Mouse (Mus musculus): Measurements from ENCODE around the gene Disp1. TPM values are rescaled to one million over a fixed set of nuclear protein-coding genes. Genes with fewer than 3 reads are reported as not detected.

The Disp1 gene
- polyA plus RNA-seq, 1 experiment: 2.4 TPM

DNA sequence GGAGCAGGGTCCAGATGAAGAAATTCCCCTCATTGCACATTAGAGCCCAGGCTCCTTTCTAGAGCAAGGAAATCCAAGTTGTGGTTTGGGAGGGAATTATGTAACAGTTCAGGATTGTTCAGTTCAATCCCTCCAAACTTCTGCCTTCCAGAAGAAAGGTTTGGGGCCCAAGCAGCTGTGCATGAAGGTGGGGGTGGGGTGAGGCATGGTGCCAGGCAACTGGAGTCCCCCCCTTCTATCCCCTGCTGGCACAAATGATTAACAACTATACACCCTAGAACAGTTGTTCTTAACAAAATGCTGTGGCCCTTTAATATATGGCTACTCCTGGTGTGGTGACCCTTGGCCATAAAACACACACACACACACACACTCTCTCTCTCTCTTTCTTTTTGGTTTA lies 140.2 kb downstream of the Disp1 start:
- Histone ChIP-seq H3K4me3 (replicated peaks) (no peak overlapping the region), H3K4me1 (peaks cover 23% of the 10 kb centered on the region), H3K27me3 (replicated peaks) (no peaks in the 10 kb centered on the region), H3K36me3 (replicated peaks; ENCODE audit: low read length) (peaks cover 4% of the 10 kb centered on the region), H3K9me3 (peaks cover 8% of the 10 kb centered on the region; the same call in 1 of the 2 replicates)
- TF ChIP-seq FLI1 (IDR thresholded peaks at IDR 0.05; ENCODE audit: low read length) (no peak), GATA1 (IDR thresholded peaks at IDR 0.05; ENCODE audit: borderline replicate concordance, low read length) (no peak)

DNA sequence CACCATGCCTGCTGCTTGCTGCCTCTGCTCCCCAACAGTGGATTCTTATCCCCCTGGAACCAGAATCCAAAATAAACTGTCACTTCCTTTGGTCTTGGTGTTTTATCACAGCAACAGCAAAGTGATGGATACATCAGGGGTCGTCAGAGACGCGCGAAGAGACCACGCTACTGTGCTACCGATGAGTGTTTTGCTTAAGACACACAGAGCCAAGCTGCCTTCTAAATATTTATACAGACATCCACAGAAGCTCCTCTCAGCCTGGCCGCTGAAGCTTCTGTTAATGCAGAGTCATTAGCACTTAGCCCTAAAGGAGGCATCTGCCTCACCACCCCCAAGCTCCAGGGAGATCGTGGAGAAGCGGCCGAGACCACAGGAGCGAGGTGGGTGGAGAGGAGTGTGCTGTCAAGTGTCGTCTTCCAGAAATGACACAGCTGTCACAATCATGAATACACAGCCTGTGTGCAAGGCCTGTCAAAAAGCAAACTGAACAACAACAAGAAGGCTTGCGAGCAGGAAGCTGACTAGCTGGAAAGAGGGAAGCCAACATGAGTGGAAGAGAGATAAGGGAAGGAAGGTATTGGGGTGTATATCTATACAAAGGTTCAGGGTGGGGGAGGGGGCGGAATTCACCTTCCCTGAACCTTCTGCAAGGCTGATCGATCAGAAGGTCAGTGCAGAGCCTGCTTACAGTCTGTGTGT lies 146.1 kb downstream of the Disp1 start:
- Histone ChIP-seq H3K4me3 (replicated peaks) (peak overlapping the region; percentile 80), H3K27me3 (replicated peaks) (no peaks in the 10 kb centered on the region), H3K36me3 (replicated peaks; ENCODE audit: low read length) (no peaks in the 10 kb centered on the region), H3K4me1 (peaks cover 51% of the 10 kb centered on the region), H3K9me3 (peaks cover 8% of the 10 kb centered on the region; the same call in 1 of the 2 replicates)
- TF ChIP-seq GATA1 (IDR thresholded peaks at IDR 0.05; ENCODE audit: borderline replicate concordance, low read length): no peak
- no peak for TF ChIP-seq FLI1 (IDR thresholded peaks at IDR 0.05; ENCODE audit: low read length)

DNA sequence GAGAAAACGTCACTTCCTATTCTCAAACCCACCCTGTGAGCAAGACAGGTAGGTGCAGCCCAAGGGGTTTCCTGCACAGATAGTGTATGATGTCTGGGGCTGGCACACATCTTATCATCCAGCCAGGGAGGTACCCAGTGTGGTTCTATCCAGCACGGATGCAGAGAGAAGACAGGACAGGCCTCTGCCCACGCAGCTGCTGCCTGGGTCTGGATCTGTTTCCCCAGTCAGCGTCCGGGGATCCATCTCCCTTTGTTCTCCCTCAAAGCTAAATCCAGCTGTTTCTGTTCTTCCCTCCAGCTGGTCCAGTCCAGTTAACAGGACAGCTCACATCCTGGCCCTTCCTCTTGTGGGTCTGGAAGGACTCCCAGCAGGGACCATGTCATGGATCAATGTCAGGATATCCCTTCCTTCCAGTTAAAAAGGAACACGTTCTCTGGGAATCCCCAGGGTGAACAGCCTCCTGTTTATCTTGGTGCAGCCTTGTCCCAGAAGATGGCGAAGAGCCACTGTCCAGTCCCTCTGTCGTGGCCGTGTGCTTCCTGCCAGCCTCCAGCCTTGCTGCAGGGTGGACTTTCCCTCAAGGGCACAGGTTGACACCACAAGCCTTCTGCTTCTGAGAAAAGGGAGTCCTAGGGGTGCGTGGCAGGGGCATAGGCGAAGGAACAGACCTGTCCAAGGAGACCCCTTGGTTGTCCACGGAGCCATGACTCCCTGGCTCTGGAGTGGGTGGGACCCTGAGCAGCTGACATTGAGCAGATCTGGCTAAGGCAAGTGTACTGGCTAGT lies 148.9 kb downstream of the Disp1 start:
- TF ChIP-seq FLI1 (IDR thresholded peaks at IDR 0.05; ENCODE audit: low read length) (no peak), GATA1 (IDR thresholded peaks at IDR 0.05; ENCODE audit: borderline replicate concordance, low read length) (no peak)
- Histone ChIP-seq H3K36me3 (replicated peaks; ENCODE audit: low read length) (no peaks in the 10 kb centered on the region), H3K4me3 (replicated peaks) (peak overlapping the region; percentile 43), H3K9me3 (no peaks in the 10 kb centered on the region), H3K27me3 (replicated peaks) (peaks cover 5% of the 10 kb centered on the region), H3K4me1 (peaks cover 78% of the 10 kb centered on the region)

DNA sequence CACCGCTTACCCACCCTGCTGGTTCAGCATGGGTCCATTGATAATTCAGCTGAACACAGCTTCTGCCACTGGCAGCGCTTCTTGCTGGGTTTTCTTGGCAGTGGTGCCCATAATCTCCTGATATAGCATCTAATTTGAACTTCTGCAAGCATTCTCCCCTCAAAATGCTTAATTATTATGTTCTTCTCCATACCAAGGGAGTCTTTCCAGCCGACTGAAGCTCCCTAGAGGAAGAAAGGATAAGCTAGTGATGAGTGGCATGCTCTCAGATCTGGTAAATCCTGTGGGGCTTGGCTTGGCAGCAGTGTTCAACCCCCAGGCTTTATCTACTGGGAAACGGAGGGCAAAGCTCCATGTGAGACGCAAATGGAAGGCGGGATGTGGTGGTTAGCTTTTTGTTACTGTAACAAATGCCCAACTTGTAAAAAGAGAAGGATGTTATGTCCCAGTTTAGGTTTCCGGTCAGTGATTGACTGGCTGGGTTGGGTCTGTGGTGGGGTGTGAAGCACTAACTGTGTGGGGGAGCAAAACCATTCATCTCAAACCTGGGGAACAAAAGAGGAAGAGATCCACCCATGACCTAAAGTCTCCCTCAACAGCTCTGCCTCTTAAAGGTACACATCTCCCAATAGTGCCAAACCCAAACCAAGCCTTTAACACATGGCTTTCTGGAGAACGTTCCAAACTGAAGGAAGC lies 151.2 kb downstream of the Disp1 start:
- no peak overlapping the region for H3K4me3 ChIP-seq (replicated peaks)
- no peaks in the 10 kb centered on the region for H3K36me3 ChIP-seq (replicated peaks; ENCODE audit: low read length)
- TF ChIP-seq GATA1 (IDR thresholded peaks at IDR 0.05; ENCODE audit: borderline replicate concordance, low read length): no peak
- H3K4me1 ChIP-seq: peaks cover 68% of the 10 kb centered on the region
- no peaks in the 10 kb centered on the region for H3K9me3 ChIP-seq
- peaks cover 13% of the 10 kb centered on the region for H3K27me3 ChIP-seq (replicated peaks)

DNA sequence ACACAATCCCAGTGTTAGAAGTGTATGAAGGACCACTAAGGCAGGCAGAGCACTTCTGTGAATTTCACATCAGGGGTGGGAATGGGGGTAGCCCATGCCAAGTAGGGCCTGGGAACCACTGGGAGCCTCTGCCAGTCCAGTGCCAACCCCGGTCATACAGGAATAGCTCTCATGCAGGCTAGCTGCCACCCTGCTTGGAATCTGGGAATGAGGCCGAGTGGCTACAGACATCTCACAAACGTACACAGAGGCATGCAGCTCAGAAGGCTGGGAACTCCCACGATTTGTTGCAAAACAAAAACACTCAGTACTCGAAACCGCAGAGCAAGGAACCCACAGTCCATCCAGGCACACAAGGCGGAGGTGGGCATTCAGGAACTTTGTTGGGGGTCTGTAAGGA lies 153.5 kb downstream of the Disp1 start:
- Histone ChIP-seq H3K4me3 (replicated peaks) (no peak overlapping the region), H3K27me3 (replicated peaks) (peaks cover 21% of the 10 kb centered on the region), H3K4me1 (peaks cover 62% of the 10 kb centered on the region), H3K9me3 (no peaks in the 10 kb centered on the region), H3K36me3 (replicated peaks; ENCODE audit: low read length) (no peaks in the 10 kb centered on the region)
- TF ChIP-seq GATA1 (IDR thresholded peaks at IDR 0.05; ENCODE audit: borderline replicate concordance, low read length) (no peak), FLI1 (IDR thresholded peaks at IDR 0.05; ENCODE audit: low read length) (no peak)

DNA sequence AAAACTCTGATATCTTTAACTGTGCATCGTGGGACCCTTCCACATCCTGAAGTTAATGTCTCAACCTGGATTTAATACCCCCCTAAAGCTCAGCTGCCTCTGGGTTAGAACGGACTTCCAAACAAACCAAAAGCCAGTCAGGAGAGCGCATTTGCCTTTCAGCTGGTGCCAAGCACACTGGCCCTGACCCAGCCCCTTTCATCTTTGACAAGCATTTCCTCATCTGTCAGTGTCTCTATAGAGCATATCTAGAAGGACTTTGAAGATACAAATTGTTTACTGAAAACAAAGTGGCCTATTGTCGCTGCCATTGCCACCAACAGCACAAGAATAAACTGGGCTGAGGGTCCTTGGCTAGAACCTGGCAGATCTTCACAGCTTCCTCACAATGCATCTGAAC lies 154.3 kb downstream of the Disp1 start:
- no peaks in the 10 kb centered on the region for H3K36me3 ChIP-seq (replicated peaks; ENCODE audit: low read length)
- H3K9me3 ChIP-seq: no peaks in the 10 kb centered on the region
- no peak overlapping the region for H3K4me3 ChIP-seq (replicated peaks)
- H3K27me3 ChIP-seq (replicated peaks): peaks cover 27% of the 10 kb centered on the region
- TF ChIP-seq FLI1 (IDR thresholded peaks at IDR 0.05; ENCODE audit: low read length): no peak
- no peak for TF ChIP-seq GATA1 (IDR thresholded peaks at IDR 0.05; ENCODE audit: borderline replicate concordance, low read length)
- peaks cover 54% of the 10 kb centered on the region for H3K4me1 ChIP-seq

DNA sequence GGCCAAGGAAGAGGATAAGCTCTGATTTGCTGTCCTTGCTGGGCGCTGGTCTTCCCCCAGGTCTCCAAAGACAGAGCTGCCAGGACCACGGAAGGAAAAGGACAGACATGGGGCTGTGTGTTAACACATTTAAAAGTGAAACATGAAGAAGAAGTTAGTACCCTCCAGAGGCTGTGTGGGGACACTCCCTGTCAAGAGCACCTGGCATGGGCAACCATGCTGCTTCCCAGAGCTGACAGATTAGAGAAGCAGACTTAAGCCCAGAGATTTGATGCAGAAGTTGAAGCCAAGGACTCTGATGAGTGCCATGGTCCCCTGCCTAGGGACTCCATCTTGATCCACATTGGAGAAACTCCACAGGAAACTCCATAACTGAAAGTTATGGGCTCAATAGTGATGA lies 160.7 kb downstream of the Disp1 start:
- H3K4me3 ChIP-seq (replicated peaks): no peak overlapping the region
- no peaks in the 10 kb centered on the region for H3K9me3 ChIP-seq
- TF ChIP-seq GATA1 (IDR thresholded peaks at IDR 0.05; ENCODE audit: borderline replicate concordance, low read length) (no peak), FLI1 (IDR thresholded peaks at IDR 0.05; ENCODE audit: low read length) (no peak)
- no peaks in the 10 kb centered on the region; the same call in 1 of the 2 replicates for H3K4me1 ChIP-seq
- peaks cover 53% of the 10 kb centered on the region for H3K27me3 ChIP-seq (replicated peaks)
- H3K36me3 ChIP-seq (replicated peaks; ENCODE audit: low read length): no peaks in the 10 kb centered on the region

DNA sequence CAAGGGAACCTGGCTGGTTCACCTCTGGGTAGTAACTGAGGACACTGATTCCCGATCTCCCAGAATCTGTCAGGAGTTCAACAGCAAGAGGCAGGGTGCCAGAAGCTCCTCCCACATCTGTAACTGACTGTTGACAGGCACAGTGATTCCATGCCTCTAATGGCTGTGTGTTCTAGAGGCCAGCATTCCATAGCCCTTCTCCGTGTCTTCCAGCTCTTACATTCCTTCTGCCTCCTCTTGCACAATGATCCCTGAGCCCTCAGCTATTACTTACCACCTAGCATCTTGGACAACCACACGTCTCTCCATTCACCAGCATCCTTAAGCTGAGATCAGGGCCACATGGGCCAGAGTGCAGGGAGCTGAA lies 165.1 kb downstream of the Disp1 start:
- Histone ChIP-seq H3K27me3 (replicated peaks) (peaks cover 53% of the 10 kb centered on the region), H3K36me3 (replicated peaks; ENCODE audit: low read length) (no peaks in the 10 kb centered on the region), H3K4me3 (replicated peaks) (no peak overlapping the region), H3K9me3 (peaks cover 23% of the 10 kb centered on the region), H3K4me1 (no peaks in the 10 kb centered on the region; the same call in 1 of the 2 replicates)
- no peak for TF ChIP-seq FLI1 (IDR thresholded peaks at IDR 0.05; ENCODE audit: low read length)
- TF ChIP-seq GATA1 (IDR thresholded peaks at IDR 0.05; ENCODE audit: borderline replicate concordance, low read length): no peak

DNA sequence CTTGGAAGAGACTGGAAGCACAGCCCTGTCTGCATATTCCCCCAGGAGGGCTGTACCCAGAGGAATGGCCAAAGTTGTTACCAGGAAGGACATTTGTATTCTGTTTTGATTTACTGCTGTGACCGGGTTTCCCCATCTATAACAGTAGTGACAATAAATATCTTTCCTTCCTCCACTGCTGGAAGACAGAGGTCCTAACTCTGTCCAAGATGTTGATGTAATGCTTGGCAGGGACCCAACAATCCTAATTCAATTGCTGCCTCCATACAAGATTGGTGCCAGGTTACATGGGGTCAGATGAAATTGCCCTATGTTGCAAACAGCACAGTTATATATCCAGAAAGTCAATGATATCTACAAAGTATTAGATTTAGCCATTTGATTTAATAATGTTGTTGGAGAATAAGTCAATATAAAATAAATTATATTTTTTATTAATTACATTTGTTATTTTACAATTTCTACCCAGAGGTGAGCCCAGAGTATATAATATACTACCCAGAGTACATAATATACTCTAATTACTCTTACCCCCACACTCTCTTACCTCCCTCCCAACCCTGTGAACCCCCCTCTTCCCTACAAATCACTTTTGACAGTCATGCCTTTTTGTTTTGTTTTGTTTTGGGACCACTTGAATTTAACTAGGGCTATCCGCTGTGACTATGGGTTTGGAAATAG lies 165.6 kb downstream of the Disp1 start:
- Histone ChIP-seq H3K9me3 (peaks cover 28% of the 10 kb centered on the region), H3K4me3 (replicated peaks) (no peak overlapping the region), H3K27me3 (replicated peaks) (peaks cover 54% of the 10 kb centered on the region), H3K4me1 (no peaks in the 10 kb centered on the region; the same call in 1 of the 2 replicates), H3K36me3 (replicated peaks; ENCODE audit: low read length) (no peaks in the 10 kb centered on the region)
- no peak for TF ChIP-seq FLI1 (IDR thresholded peaks at IDR 0.05; ENCODE audit: low read length)
- no peak for TF ChIP-seq GATA1 (IDR thresholded peaks at IDR 0.05; ENCODE audit: borderline replicate concordance, low read length)
